Mouse (Mus musculus) layer of hippocampus, adult 9-10 months (tissue): Measurements from ENCODE around the gene Orai2.
A peak's percentile ranks its signal among the peaks of the same experiment; 100 is the strongest.
"Not testable (repeated sequence)": the region's sequence is repeated elsewhere in the genome, so short reads cannot be mapped to it uniquely, and the experiment has no call there.

Experiments
- DNase-seq: peaks from one replicate; pipeline ENCODE4 v3.0.0; 2022; ENCODE audit warnings: low spot score

Gene Orai2

GRCm38 (mm10) chr5:136137658-136138274 is 32.7 kb downstream of the Orai2 start:
- DNase-seq: no peak

- no peak for DNase-seq
These were observed 34.1 kb downstream of the Orai2 start for GRCm38 (mm10) chr5:136136292-136136990.

- DNase-seq: peak; percentile 79
These were observed 34.8 kb downstream of the Orai2 start, which contains the start of the genes Lrwd1 and Alkbh4 for GRCm38 (mm10) chr5:136135571-136136291. Lrwd1 (minus strand) TSS chr5:136136074. Alkbh4 (plus strand) TSS chr5:136136146.

GRCm38 (mm10) chr5:136122165-136122564 is 48.3 kb downstream of the Orai2 start:
- no peak for DNase-seq

GRCm38 (mm10) chr5:136116784-136117112 is 53.8 kb downstream of the Orai2 start:
- DNase-seq: no peak

- peak; percentile 91 for DNase-seq
These were observed 54.4 kb downstream of the Orai2 start, which contains the start of gene Polr2j for GRCm38 (mm10) chr5:136115891-136116783. Polr2j (plus strand) TSS chr5:136116631.

GRCm38 (mm10) chr5:136113546-136113945 is 57.0 kb downstream of the Orai2 start:
- DNase-seq: not testable (repeated sequence)

GRCm38 (mm10) chr5:136109042-136109441 is 61.5 kb downstream of the Orai2 start:
- DNase-seq: no peak

GRCm38 (mm10) chr5:136108486-136108885 is 62.0 kb downstream of the Orai2 start:
- DNase-seq: no peak

GRCm38 (mm10) chr5:136104511-136104910 is 66.0 kb downstream of the Orai2 start:
- no peak for DNase-seq

GRCm38 (mm10) chr5:136102099-136102820 is 68.3 kb downstream of the Orai2 start:
- DNase-seq: no peak

- DNase-seq: no peak
These were observed 72.0 kb downstream of the Orai2 start for GRCm38 (mm10) chr5:136098536-136098935.
